Mouse (Mus musculus): ENCODE measurements around the gene Adh6a.
A peak's percentile ranks its signal among the peaks of the same experiment; 100 is the strongest.

Gene Adh6a

GRCm38 (mm10) chr3:138312965-138313364 is at the start of gene Adh6a:
Adh6a (plus strand) TSS chr3:138313286.
- no peak for DNase-seq (ENCODE audit: low spot score)

DNA sequence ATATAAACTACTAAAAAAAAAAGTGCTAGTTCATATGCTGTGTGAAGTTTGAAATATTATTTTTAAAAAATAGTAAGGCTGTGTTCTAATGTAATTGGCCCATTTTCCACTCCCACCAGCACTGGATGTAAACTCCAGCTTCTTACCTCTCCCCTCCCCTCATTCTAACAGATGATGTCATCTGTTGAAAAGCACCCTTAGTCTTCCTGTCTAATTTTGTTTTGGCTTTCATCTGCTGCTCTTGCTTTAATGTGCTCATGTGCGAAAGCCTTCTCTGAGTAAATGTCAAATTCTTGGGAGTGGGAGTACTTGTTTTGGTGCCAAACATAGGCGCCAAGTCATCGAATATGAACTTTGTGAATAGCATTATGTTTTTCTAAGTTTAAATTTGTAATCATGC is 48.4 kb upstream of the Adh6a start:
- no peak for DNase-seq (ENCODE audit: low spot score)

- DNase-seq (ENCODE audit: low spot score) = peak; percentile 18
These were observed 42.6 kb upstream of the Adh6a start for GRCm38 (mm10) chr3:138270507-138270906.

- no peak for DNase-seq (ENCODE audit: low spot score)
These were observed 41.8 kb upstream of the Adh6a start for GRCm38 (mm10) chr3:138271297-138271696.

- no peak for DNase-seq (ENCODE audit: low spot score)
These were observed 40.0 kb upstream of the Adh6a start for GRCm38 (mm10) chr3:138273080-138273479.

DNA sequence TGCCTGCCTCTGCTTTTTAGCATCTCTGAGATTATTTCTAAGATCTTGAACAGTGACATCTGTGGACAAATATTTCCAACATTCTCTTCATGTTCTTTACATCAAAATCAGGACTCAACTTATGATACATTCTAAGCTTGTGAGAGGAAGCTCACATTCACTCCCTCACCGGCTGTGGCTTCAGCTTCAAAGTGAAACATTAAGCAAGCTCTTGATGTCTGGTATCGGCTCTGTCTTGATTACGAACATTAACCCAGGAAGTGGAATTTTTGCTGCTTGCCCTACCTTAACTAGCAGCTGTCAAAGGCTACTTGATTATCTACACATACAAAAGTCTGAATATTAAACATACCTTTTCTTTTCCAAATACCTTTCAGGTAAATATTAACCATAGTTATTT is 38.0 kb upstream of the Adh6a start:
- DNase-seq (ENCODE audit: low spot score) = no peak

DNA sequence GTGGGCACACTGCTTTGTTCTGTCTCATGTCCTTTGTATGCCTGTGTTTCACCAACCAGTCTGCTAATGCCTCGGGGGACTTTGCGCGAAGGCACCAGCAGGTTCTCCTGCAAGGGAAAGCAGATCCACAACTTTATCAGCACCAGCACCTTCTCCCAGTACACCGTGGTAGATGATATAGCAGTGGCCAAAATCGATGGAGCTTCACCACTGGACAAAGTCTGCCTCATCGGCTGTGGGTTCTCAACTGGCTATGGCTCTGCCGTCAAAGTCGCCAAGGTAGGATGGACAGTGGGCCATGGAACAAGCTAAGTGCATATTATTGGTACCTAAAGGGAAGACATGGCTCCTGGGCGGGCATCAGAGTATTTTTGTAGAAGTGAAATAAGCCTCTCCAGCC is 30.5 kb upstream of the Adh6a start:
- DNase-seq (ENCODE audit: low spot score) = no peak

DNA sequence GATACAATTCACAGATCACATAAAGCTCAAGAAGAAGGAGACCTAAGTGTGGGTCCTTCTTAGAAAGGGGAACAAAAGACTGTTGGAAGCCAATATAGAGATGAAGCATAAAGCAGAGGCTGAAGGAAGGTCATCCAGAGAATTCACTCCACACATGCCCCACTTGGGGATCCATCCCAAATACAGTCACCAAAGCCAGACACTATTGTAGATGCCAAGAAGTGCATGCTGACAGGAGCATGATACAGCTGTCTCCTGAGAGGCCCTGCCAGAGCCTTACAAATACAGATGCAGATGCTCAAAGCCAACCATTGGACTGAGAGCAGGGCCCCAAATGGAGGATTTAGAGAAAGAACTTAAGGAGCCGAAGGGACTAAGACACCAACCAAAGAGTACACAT is 29.3 kb upstream of the Adh6a start:
- DNase-seq (ENCODE audit: low spot score) = no peak

DNA sequence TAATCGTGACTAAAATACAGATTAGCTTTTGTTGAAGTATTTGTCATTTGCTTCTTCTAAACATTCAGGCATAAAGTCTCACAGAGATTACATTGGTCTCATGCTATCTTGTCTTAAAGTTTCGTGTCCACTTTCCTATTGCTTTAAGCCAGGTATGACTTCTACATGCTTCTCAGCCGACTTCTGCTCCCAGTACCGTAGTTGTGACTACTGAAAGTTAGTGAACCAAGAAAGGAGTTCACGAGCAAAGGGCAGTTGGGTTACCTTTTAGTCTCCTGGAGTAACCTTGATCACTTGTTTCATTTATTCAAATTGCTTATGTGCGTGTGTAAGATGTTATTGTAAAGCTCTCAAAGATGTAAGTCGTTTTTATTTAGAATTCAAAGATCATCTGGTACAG is 27.1 kb upstream of the Adh6a start:
- no peak for DNase-seq (ENCODE audit: low spot score)

GRCm38 (mm10) chr3:138287686-138288085 is 25.4 kb upstream of the Adh6a start:
- no peak for DNase-seq (ENCODE audit: low spot score)

- no peak for DNase-seq (ENCODE audit: low spot score)
These were observed 22.4 kb upstream of the Adh6a start for GRCm38 (mm10) chr3:138290672-138291071.

DNA sequence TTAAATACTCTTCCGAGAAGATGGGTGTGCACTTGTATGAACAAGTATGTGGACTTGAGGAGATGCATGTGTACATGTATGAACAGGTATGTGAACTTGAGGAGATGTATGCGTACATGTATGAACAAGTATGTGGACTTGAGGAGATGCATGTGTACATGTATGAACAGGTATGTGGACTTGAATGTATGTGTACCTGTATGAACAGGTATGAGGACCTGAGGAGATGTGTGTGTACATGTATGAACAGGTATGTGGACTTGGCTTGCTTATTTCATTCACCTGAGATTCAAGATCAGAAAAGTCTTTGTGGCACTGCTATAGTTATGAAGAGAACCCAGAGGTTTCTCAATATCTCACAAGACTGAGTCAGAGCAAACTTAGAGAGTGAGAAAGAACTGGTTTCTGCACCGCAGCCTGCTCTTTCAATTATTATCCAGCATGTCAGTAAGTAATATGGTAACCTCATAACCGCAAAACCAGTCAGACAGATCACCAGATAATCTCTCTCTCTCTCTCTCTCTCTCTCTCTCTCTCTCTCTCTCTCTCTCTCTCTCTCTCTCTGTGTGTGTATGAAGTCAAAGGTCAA is 21.5 kb upstream of the Adh6a start:
- no peak for DNase-seq (ENCODE audit: low spot score)

- DNase-seq (ENCODE audit: low spot score) = no peak
These were observed 19.7 kb upstream of the Adh6a start for GRCm38 (mm10) chr3:138293298-138293895.

DNA sequence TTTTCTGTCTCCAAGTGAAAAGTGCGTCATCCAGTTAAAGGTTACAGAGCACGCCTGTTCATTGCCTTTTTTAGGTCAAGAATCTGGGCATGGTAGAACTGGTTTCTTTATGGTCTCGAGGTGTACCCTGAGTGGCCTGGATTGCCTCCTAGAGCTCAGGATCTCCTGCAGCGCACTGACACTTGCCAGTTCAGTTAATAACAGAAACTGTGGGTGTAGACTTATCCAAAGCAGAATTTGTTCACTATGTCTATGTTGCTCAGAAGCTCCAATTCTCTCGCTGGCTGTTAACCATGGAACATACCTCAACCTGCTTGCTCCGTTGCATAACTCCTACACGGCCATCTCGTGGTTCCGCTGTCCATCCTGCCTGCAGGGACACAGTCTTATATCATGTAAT is 13.0 kb upstream of the Adh6a start:
- no peak for DNase-seq (ENCODE audit: low spot score)

DNA sequence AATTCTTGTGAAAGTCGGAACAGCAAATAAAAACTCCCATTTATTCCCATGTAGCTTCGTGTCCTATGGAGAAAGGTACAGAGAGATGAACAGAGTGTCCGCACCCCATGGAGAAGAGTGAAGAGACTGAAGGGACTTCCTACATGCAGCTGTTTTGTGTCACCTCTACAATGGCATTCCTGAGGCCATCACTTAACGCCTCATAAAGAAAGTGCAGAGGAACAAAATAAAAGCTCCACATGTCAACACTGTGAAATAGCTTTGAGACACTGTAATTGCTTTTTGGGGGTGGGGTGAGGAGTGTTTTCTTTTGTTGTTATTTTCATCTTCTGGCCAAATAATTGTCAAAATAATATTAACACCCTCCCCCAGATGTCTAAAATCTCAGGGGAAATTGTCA is 10.4 kb upstream of the Adh6a start:
- no peak for DNase-seq (ENCODE audit: low spot score)

DNA sequence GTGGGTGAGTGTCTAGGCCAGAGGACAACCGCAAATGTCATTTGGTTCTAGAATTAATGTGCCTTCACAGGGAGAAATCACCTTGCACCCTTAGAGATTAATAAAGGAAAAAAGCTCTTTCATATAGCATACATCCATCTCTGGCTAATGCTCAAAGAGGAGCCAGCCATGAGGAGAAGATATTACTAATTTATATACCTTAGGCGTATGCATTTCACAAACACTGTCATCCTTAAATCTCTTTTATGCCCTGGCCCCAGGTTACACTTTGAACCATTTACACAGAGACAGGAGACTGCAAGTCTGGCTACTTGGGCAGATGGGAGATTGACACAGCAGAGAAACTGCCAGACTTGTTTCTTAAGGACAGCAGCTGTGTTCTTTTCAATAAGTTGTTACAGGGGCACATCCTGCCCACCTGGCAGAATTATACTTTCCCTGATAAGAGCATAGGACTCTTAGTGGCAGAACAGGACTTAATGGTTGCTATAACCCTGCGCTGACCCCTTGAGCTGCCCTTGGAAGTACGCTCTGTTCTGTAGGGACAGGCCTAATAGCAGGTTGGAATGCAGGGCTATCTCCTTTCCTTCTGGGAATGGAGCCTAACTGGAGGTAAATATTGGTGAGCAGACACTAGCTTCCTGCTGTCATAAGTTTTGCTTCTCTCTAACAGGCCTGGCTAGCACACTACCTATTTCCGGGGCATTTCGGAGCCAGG is 9.2 kb upstream of the Adh6a start:
- DNase-seq (ENCODE audit: low spot score) = peak; percentile 39

- no peak for DNase-seq (ENCODE audit: low spot score)
These were observed 8.6 kb upstream of the Adh6a start for GRCm38 (mm10) chr3:138304489-138304871.

DNA sequence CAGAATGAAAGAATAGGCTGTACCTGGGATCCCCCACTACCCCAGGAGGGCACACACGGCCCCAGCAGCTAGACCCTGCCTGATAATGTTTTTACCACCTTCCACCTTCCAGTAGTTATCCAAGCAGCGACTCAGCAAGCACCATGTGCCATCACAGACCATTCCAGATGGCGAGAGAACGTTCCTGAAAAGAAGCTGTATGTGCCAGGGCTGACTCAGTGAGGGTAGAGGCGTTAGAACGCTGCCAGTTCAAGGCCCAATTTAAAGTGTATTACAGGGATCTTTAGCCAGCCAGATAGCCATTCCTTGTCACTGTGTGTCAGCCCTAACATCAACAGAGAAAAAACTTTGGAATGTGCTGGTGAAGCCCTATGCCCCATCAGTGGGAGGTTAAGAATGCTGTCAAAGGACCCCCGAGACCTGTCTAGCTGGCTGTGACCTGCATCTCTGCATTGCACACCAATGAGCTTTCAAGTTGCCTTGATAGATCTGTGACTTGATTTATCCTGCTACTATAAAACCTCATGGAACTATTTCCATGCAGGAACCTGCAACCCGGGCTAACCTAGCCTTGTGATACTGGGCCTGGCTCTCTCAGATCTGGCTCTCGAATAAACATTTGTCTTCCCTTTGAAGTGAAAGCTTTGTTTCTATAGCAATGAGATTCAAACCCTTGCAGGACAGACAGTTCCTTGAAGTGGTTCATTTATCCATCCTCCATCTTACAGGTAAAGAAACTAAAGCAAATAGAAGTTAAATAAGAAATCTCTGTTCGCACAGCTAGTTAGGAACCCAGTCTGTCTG is 7.4 kb upstream of the Adh6a start:
- no peak for DNase-seq (ENCODE audit: low spot score)

DNA sequence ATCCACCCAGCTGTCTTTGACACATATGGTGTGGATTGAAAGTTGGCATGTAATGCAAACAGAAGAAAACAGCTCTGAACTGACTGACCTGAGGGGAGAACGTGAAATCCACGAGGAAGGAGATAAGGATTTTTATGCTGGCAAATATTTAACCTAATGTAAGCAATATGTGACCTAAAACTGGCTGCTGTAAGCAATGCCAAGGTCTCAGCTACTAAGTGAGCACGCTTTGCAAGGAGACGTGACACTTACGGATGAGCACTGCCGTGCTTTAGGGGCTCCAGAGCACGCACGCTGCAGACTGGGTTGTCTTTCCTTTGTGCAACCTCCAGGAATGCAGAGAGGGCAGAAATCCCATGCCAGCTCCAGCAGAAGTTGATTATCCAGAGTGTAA is 6.8 kb upstream of the Adh6a start:
- DNase-seq (ENCODE audit: low spot score) = no peak

- peak; percentile 61 for DNase-seq (ENCODE audit: low spot score)
These were observed 3.2 kb upstream of the Adh6a start for GRCm38 (mm10) chr3:138309910-138310309.

GRCm38 (mm10) chr3:138311015-138311414 is 2.1 kb upstream of the Adh6a start:
- DNase-seq (ENCODE audit: low spot score) = no peak

GRCm38 (mm10) chr3:138316908-138317472 is 3.9 kb downstream of the Adh6a start:
- no peak for DNase-seq (ENCODE audit: low spot score)

- DNase-seq (ENCODE audit: low spot score) = no peak
These were observed 11.9 kb downstream of the Adh6a start for GRCm38 (mm10) chr3:138325001-138325400.

All from urinary bladder, postnatal 14 days (tissue).